Mouse (Mus musculus): Measurements from ENCODE around the gene Brox.

DNA sequence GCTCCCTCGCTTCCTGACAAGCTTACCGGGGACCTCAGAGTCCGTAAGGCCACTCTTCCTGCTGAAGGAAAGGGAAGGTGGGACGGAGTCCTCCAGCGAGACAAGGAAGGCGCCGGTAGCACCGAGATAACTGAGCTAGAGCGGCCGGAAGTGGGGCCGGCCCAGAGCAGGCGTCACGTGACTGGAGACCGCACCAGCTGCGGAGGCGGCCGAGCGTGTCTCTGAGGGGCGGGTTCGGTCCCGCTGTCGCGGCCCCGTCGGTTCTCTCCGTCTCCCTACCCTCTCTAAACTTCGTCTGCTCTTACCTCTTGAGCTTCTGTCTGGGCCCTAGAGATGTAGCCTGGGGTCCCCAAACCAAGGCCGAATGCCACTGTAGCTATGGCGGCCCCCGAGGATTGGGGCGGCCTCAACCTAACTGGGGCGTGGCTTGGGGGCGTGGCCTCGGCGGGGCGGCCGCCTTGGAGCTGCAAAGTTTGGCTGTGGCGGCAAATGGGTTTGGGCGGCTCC, at the start of gene Brox:
- TF ChIP-seq CTCF (IDR thresholded peaks at IDR 0.05; ENCODE audit: low read depth, low read length) (no peak), EP300 (IDR thresholded peaks at IDR 0.05; ENCODE audit: insufficient read depth, low read depth, low read length) (no peak), POLR2A (IDR thresholded peaks at IDR 0.05; ENCODE audit: insufficient read depth, low read length) (no peak)

Measured in ES-Bruce4 (cell line).